11 mouse cellular contexts compared by ENCODE assay signal in the genomic region with DNA sequence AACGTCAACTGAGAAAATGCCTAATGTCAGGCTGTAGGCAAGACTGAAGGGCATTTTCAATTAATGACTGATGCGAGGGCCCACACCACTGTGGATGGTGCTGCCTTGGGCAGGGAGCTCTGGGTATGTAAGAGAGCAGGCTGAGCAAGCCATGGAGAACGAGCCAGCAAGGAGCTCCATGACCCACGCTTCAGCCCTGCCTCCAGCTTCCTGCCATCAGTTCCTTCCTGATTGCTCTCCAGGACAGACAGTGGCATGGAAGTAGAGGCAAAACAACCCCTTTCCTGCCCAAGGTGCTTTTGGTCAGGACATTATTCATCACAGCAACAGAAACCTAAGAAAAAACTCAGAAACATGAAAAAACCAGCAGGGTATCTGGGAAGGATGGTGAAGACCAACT. TPM values are rescaled to one million over a fixed set of nuclear protein-coding genes. Genes with fewer than 3 reads are reported as not detected.
DNase-seq lines count a peak whose midpoint lies in the region; ATAC-seq lines count a peak whose summit lies in the region.
"Had no signal": no experiment of that assay in that cellular context is flagged by ENCODE, and none has a peak within 500 bp of the region (broad histone marks: within the 10 kb centered on the region; RNA-seq: fewer than 3 reads in every experiment).

No protein-coding gene starts in this region.

- H3K9ac ChIP-seq in embryonic facial prominence, embryonic 12.5 days = no peak overlapping the region
- H3K9ac ChIP-seq in limb, embryonic 15.5 days = no peak overlapping the region
- no peak overlapping the region for H3K9ac ChIP-seq in embryonic facial prominence, embryonic 15.5 days

- DNase-seq in embryonic facial prominence, embryonic 10.5 days (ENCODE audit: low spot score) = no peak
- DNase-seq in limb, embryonic 10.5 days (ENCODE audit: low spot score) = no peak
- peak; percentile 51 to 55 for DNase-seq in kidney, postnatal 36 days
- no peak for DNase-seq in frontal cortex, postnatal 36 days (ENCODE audit: low spot score in 2 of 2)
- no peak for DNase-seq in cerebellum, adult 9-11 months
- DNase-seq: cerebellum, adult 9-10 months; right cerebral cortex, postnatal 25 days had no signal

- no peaks in the 10 kb centered on the region for H3K27me3 ChIP-seq in embryonic facial prominence, embryonic 12.5 days
- no peaks in the 10 kb centered on the region for H3K27me3 ChIP-seq in embryonic facial prominence, embryonic 10.5 days (replicated peaks; ENCODE audit: low read depth, poor library complexity, severe bottlenecking)
- no peaks in the 10 kb centered on the region for H3K27me3 ChIP-seq in limb, embryonic 15.5 days
- H3K27me3 ChIP-seq in limb, embryonic 10.5 days (ENCODE audit: low read depth, poor library complexity, severe bottlenecking) = no peaks in the 10 kb centered on the region
- no peaks in the 10 kb centered on the region for H3K27me3 ChIP-seq in embryonic facial prominence, embryonic 15.5 days

- H3K36me3 ChIP-seq in embryonic facial prominence, embryonic 12.5 days = peaks cover 51% of the 10 kb centered on the region
- peaks cover 79% of the 10 kb centered on the region for H3K36me3 ChIP-seq in embryonic facial prominence, embryonic 10.5 days (replicated peaks)
- peaks cover 62% of the 10 kb centered on the region for H3K36me3 ChIP-seq in limb, embryonic 15.5 days
- peaks cover 70% of the 10 kb centered on the region for H3K36me3 ChIP-seq in limb, embryonic 10.5 days
- H3K36me3 ChIP-seq in embryonic facial prominence, embryonic 15.5 days = peaks cover 37% of the 10 kb centered on the region

- no peaks in the 10 kb centered on the region for H3K4me1 ChIP-seq in embryonic facial prominence, embryonic 12.5 days
- H3K4me1 ChIP-seq in embryonic facial prominence, embryonic 10.5 days = no peaks in the 10 kb centered on the region
- 0 out of 2 replicates have a peak, but pooled peaks cover 2% of the 10 kb centered on the region for H3K4me1 ChIP-seq in limb, embryonic 15.5 days
- no peaks in the 10 kb centered on the region for H3K4me1 ChIP-seq in limb, embryonic 10.5 days
- 0 out of 2 replicates have a peak, but pooled peaks cover 6% of the 10 kb centered on the region for H3K4me1 ChIP-seq in embryonic facial prominence, embryonic 15.5 days

- no peaks in the 10 kb centered on the region for H3K9me3 ChIP-seq in embryonic facial prominence, embryonic 12.5 days
- no peaks in the 10 kb centered on the region for H3K9me3 ChIP-seq in embryonic facial prominence, embryonic 10.5 days
- H3K9me3 ChIP-seq in limb, embryonic 15.5 days = no peaks in the 10 kb centered on the region
- no peaks in the 10 kb centered on the region for H3K9me3 ChIP-seq in limb, embryonic 10.5 days (replicated peaks)
- no peaks in the 10 kb centered on the region for H3K9me3 ChIP-seq in embryonic facial prominence, embryonic 15.5 days (replicated peaks)
- H3K9me3 ChIP-seq: G1E had no signal

- 94% methylated on average over 4 of the region's 4 CpGs for WGBS in embryonic facial prominence, embryonic 12.5 days
- WGBS in embryonic facial prominence, embryonic 10.5 days = 91% methylated on average over 4 of the region's 4 CpGs
- WGBS in limb, embryonic 15.5 days = 79% methylated on average over 4 of the region's 4 CpGs
- WGBS in limb, embryonic 10.5 days = 87% methylated on average over 4 of the region's 4 CpGs
- WGBS in embryonic facial prominence, embryonic 15.5 days = 74% methylated on average over 4 of the region's 4 CpGs

- H3K4me2 ChIP-seq in embryonic facial prominence, embryonic 12.5 days (replicated peaks) = no peak overlapping the region
- H3K4me2 ChIP-seq in limb, embryonic 15.5 days = no peak overlapping the region
- H3K4me2 ChIP-seq in embryonic facial prominence, embryonic 15.5 days (replicated peaks) = no peak overlapping the region

- no peak overlapping the region for H3K4me3 ChIP-seq in embryonic facial prominence, embryonic 12.5 days
- no peak overlapping the region for H3K4me3 ChIP-seq in embryonic facial prominence, embryonic 10.5 days
- no peak overlapping the region for H3K4me3 ChIP-seq in limb, embryonic 15.5 days
- H3K4me3 ChIP-seq in limb, embryonic 10.5 days = no peak overlapping the region
- no peak overlapping the region for H3K4me3 ChIP-seq in embryonic facial prominence, embryonic 15.5 days (replicated peaks)

- no peak for ATAC-seq in embryonic facial prominence, embryonic 12.5 days (ENCODE audit: insufficient number of reproducible peaks, insufficient read depth, low FRiP score, low TSS enrichment)
- no peak for ATAC-seq in limb, embryonic 15.5 days (ENCODE audit: insufficient number of reproducible peaks, low FRiP score, low TSS enrichment, low read depth)
- ATAC-seq in embryonic facial prominence, embryonic 15.5 days (ENCODE audit: insufficient number of reproducible peaks, low FRiP score, low TSS enrichment, low read depth) = no peak

- H3K27ac ChIP-seq in embryonic facial prominence, embryonic 12.5 days = 0 out of 2 replicates have a peak overlapping the region, but pooled peaks have one; percentile 41
- no peak overlapping the region; the same call in 1 of the 2 replicates for H3K27ac ChIP-seq in embryonic facial prominence, embryonic 10.5 days (replicated peaks)
- H3K27ac ChIP-seq in limb, embryonic 15.5 days = peak overlapping the region; percentile 43; the same call in 1 of the 2 replicates
- no peak overlapping the region for H3K27ac ChIP-seq in limb, embryonic 10.5 days
- 0 out of 2 replicates have a peak overlapping the region, but pooled peaks have one; percentile 53 for H3K27ac ChIP-seq in embryonic facial prominence, embryonic 15.5 days (replicated peaks)

RNA-seq across cellular contexts. Expression of gene Cfdp1, which starts 33.4 kb away (rescaled TPM):
- polyA plus RNA-seq in embryonic facial prominence, embryonic 12.5 days (2016; fragmentation: Nextera tagmentation; extraction: Ambion mirVana) = 235 and 250 TPM in 2 replicates
- 225 and 237 TPM in 2 replicates for polyA plus RNA-seq in embryonic facial prominence, embryonic 10.5 days (2016; fragmentation: Nextera tagmentation; extraction: Ambion mirVana)
- 225 and 232 TPM in 2 replicates for polyA plus RNA-seq in limb, embryonic 15.5 days (2015; fragmentation: Nextera tagmentation; extraction: Ambion mirVana)
- polyA plus RNA-seq in limb, embryonic 10.5 days (2016; fragmentation: Nextera tagmentation; extraction: Ambion mirVana) = 230 and 231 TPM in 2 replicates
- 217 and 219 TPM in 2 replicates for polyA plus RNA-seq in embryonic facial prominence, embryonic 15.5 days (2015; fragmentation: Nextera tagmentation; extraction: Ambion mirVana)

RNA-seq across cellular contexts. Expression of gene Tmem170, which starts 55.9 kb away (rescaled TPM):
- polyA plus RNA-seq in embryonic facial prominence, embryonic 12.5 days (2016; fragmentation: Nextera tagmentation; extraction: Ambion mirVana) = 8.8 and 8.9 TPM in 2 replicates
- 10.5 and 11.0 TPM in 2 replicates for polyA plus RNA-seq in embryonic facial prominence, embryonic 10.5 days (2016; fragmentation: Nextera tagmentation; extraction: Ambion mirVana)
- 6.9 and 8.0 TPM in 2 replicates for polyA plus RNA-seq in limb, embryonic 15.5 days (2015; fragmentation: Nextera tagmentation; extraction: Ambion mirVana)
- polyA plus RNA-seq in limb, embryonic 10.5 days (2016; fragmentation: Nextera tagmentation; extraction: Ambion mirVana) = 7.9 and 8.9 TPM in 2 replicates
- 7.3 and 9.3 TPM in 2 replicates for polyA plus RNA-seq in embryonic facial prominence, embryonic 15.5 days (2015; fragmentation: Nextera tagmentation; extraction: Ambion mirVana)

Comparison
In these comparisons a context has a peak if more than half of its experiments do, and no peak if none do; other contexts are left out.
1. H3K27ac ChIP-seq: peak in embryonic facial prominence, embryonic 12.5 days (single experiment), limb, embryonic 15.5 days (single experiment) and embryonic facial prominence, embryonic 15.5 days (single experiment); none in embryonic facial prominence, embryonic 10.5 days (single experiment) and limb, embryonic 10.5 days (single experiment).
2. DNase-seq: peak in kidney, postnatal 36 days (2 of 2); none in embryonic facial prominence, embryonic 10.5 days (single experiment), limb, embryonic 10.5 days (single experiment), frontal cortex, postnatal 36 days (0 of 2) and cerebellum, adult 9-11 months (single experiment).